Mouse (Mus musculus): ENCODE data around the gene Osbpl9.

The Osbpl9 gene

DNA sequence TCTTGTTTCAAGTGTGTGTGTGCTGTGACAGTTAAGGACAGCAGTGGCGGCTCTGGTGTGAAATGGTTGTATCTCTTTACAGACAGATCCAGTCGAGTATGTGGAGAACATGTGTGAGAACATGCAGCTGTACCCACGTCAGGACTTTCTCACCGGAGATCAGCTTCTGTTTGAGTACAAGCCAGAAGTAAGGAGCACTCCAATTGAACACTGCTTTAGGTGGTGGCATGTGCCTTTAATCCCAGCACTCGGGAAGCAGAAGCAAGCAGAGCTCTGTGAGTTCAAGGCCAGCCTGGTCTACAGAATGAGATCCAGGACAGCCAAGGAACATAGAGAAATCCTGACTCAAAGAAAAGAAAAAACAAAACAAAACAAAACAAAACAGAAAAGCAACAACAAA is 158.8 kb downstream of the Osbpl9 start:
- no peak for DNase-seq (ENCODE audit: low spot score in 2 of 2)

DNA sequence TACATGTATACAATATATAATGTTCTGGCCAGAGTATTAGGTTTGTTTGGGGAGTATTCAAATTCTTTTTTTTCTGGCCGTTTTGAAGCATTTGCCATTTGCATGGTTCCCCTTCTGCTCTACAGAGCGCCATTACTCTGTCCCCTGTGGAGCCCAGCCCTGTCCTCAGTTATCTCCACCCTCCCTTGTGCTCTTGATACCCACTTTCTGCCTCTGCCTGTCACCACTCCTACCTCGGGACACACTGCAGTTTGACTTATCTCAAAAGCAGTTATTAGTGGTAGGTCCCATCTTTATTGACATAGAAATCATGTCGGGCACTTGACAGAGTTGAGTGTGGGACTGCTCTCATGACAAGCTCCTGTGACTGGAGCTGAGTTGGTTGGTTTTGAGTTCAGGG is 159.3 kb downstream of the Osbpl9 start:
- DNase-seq (ENCODE audit: low spot score in 2 of 2) = no peak

DNA sequence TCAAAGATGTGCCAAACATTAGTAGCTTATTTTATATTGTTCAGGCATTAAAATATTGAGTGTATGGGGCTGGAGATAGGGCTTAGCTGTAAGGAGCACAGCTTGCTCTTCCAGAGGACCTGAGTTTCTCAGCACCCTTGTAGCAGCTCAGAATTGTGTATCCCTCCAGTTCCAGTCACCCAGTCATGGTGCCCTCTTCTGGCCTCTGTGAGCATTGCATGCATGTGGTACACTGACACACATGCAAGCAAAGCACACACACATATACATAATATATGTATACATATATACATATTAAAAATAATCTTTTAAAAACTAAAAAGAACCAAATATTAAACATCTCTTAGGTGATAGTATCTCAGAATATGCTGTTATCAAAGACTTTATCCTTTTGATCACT is 165.7 kb downstream of the Osbpl9 start:
- peak; percentile 68 to 86 for DNase-seq (ENCODE audit: low spot score in 2 of 2)

DNA sequence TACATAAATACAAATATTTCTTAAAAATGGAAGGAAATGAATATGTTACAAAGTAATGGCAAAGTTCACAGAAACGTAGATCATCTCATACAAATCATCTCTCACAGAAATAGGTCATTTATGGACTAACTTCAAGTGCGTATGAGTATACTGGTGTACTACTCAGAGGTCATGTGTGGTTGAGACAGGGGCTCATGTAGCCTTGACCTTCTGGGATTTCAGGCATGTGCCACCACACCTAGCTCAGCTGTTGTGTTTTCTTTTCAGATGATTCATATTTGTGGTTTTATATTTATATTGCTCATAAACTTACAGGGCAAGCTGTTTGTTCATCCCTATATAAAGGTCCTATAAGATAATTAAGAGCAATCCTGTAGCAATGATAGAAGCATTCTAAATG is 171.8 kb downstream of the Osbpl9 start:
- no peak for DNase-seq (ENCODE audit: low spot score in 2 of 2)

DNA sequence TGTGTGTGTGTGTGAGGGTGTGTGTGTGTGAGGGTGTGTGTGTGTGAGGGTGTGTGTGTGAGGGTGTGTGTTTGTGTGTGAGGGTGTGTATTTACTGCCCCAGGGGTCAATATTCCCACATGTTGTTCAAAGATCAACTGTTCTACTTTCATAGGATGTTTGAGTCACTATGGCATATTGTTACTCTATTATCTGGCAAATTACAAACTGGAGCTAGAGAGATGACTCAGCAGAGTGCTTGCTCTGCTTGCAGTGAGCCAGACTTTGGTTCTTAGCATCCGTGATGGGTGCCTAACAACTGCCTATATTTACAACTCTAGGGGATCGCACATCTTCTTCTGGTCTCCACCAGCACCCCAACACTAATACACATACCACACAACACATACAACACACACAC is 172.2 kb downstream of the Osbpl9 start:
- DNase-seq (ENCODE audit: low spot score in 2 of 2) = no peak

DNA sequence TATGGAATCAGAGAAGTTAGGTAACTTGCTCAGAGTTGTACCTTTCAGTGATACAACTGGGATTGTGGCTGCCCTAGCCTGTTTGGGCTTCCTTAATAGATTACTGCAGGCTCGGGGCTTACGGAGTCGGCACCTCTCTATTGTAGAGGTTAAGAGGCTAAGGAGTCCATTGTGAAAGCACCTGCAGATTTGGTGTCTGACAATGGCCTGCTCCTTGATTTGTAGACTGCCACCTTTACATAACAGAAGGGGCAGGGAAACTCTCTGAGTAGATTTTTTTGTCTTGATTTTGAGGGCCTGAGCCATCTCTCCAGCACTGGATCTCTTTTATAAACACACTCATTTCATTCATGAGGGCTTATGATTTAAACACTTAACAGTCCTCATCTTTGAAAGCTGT is 175.5 kb downstream of the Osbpl9 start:
- no peak for DNase-seq (ENCODE audit: low spot score in 2 of 2)

DNA sequence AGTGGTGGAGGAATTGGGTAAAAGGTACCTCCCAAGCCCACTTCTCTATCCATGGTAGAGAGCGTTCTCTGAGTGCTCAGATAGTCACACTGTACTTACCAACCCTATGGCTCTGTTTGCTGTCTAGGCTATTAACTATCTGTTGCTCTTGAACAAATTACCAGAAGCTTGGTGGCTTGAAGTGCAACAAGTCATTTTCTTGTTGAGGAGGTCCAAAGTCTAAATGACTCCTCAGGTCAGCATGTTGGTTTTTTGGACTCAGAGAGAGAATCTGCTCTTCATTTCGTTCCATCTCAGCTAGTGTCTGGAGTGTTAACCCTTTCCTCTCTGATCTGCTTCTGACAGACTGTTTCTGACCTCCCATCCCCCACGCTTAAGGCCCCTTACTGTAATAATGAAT is 177.0 kb downstream of the Osbpl9 start:
- DNase-seq (ENCODE audit: low spot score in 2 of 2) = no peak

DNA sequence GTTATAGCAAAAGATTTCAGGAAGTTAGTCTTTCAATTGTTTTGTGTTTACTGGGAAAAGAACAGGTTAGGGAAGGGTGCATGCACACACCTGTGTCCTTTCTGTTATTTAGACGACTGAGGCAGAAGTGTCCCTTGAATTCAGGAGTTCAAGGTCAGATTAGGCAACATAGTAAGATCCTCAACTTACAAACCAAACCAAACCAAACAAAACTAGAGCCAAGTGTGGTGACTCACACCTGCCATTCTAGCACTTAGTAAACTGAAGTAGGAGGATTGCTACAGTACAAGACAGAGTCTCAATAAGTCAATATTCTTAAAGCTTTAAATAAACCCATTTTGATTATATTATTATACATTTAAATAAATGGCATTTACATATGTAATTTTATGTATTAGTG is 180.1 kb downstream of the Osbpl9 start:
- DNase-seq (ENCODE audit: low spot score in 2 of 2) = no peak

DNA sequence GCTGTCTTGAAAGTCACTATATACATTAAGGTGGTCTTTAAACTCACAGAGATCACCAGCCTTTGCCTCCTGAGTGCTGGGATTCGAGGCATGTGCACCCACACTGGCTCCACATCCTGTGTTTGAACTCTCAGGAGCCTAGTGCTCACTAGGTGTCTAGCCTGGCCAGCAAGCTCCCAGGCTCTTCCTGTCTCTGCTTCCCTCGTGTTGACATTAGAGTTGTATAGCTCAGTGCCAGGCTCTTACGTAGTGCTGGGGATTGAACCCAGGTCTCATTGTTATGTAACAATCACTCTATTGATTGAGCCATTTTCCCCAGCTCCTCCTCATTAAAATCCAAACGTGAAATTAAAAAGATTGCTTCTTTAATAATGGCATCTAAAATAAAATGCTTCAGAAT is 182.8 kb downstream of the Osbpl9 start:
- DNase-seq (ENCODE audit: low spot score in 2 of 2) = no peak

DNA sequence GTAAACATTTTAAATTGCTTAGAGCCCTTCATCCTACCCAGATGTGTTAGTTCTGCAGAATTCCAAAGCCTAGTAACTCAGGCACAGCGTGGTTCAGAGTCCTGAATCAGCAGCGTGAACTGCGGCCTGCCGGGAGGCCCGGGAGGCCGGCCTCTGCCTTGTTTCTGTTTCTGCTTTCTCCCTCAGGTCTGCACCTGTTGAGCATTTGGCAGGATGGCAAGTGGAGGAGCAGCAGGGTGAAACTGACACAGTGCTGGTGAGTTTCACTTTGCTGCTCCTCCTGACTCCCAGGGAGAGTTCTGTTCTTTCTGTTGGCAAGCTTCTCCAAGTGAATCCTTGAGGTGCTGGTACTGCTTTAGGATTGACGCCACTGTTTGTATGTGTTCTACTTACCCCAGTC is 184.6 kb downstream of the Osbpl9 start:
- DNase-seq (ENCODE audit: low spot score in 2 of 2) = no peak

DNA sequence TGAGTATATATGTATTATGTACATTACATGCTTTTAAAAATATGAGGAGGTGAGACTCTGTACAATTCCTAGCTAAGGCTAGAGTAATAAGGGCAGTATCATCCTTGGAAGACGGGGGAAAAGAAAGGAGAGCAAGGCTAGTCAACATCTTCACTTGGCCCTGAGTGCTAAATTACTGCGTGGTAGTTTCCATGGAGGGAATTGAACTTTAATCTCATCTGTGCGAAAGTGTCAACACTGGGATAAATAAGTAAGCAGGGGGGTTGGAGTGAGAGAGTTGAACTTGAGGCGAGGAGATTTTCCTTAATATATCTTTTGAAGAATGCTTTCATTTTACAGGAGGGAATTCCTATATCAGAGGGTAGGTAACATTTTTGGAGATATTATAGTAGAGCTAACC is 188.0 kb downstream of the Osbpl9 start:
- DNase-seq (ENCODE audit: low spot score in 2 of 2) = no peak
